Mouse (Mus musculus) kidney, postnatal 10 days (tissue): ENCODE data around the gene Vps25.

Experiments
- DNase-seq: peaks from one replicate; pipeline ENCODE4 v3.0.0; 2021; ENCODE audit warnings: mixed read lengths

Gene Vps25

DNA sequence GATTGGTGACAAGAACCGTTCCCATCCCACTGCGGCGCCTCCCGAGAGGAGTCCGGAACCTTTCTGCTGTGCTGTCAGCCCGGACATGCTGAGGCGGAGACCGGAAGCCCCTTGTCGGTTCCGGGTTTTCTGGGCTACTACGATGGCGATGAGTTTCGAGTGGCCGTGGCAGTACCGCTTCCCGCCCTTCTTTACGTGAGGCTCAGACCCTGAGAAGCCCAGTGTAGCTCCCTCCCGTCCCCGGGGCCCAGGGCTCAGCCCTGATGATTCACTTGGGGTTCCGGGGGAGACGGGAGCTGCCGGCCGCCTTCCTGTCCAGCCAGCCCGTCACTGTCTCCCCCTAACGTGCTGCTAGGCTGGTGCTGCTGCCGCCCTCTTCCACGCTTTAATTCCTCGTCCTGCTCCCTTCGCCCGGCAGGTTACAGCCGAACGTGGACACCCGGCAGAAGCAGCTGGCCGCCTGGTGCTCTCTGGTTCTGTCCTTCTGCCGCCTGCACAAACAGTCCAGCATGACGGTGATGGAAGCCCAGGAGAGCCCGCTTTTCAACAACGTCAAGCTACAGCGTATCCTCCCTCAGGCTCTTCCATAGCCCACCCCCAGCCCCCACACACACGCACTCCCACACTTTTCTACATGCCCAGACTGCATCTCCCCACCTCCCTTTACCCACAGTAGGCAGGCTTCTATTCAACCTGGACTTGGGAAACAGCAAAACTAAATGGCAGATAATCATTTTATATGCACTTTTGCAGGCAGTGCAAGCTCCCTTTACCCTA lies at the start of gene Vps25:
Gene Vps25, plus strand, starts transcription at position 95 of the 777 bp plus-strand sequence.
- peak; percentile 92 for DNase-seq

DNA sequence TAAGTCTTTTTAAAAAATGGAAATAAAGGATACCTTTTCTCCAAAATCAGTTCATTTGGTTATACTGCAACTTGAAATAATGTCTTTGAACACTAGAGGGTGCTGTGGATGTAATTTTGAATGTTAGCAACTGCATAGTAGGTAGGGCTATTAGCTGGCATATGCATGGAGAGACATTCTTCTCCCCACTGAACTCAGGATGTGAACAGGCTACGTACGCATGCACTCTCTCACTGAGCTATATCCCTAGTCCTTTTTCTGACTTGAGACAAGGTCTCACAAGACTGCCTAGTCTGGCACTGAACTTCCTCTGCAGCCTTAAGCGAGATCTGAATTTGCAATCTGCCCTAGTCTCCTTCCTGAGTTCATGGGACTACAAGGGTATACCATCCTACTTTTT lies 41.5 kb upstream of the Vps25 start:
- peak; percentile 27 for DNase-seq

DNA sequence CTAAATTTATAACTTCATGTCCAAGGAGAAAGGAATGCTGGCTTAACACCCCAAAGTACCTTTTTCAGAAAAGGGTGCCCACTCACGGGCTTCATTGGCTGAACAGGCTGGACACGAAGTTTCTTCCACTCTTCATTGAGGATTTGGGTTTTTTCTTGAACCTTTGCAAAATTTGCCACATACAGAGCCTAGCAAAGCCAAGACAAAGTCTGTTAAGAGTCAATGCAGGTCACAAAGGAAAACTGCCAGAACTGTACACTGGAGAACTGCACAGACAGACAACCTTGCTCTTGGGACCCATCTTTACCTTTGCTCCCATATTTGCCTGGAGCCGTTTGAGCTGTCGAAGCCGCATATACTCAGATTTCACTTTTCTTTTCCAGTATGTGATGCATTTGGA lies 36.6 kb upstream of the Vps25 start:
- no peak for DNase-seq

DNA sequence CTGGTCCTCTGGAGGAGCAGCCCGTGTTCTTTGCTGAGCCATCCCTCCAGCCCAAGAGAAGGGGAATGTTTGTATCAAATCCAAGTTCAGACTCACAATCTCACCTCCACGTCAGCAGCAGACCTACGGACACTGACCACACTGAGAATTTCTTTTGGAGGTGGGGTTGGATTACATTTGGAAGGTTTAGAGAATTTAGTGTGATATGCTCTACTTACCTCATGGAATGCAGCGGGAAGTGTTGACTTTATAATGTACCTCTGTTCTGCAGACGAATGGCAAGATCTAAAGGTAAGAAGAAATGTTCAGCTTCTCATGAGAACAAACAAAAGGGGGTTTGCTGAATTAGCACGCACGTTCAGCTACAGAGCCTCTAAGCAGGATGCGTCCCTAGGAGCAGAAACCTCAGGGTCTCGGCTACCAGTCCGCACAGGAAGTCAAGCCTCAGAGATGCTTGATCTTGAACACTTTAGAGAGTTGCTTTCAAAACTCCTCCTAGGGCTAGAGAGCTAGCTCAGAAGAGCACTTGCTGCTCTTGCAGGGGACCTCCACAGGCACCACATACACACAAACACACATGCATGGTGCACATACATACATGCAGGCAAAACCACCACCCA lies 35.0 kb upstream of the Vps25 start:
- no peak for DNase-seq

GRCm38 (mm10) chr11:101220853-101221252 lies 32.7 kb upstream of the Vps25 start:
- no peak for DNase-seq

GRCm38 (mm10) chr11:101221306-101221986 lies 32.1 kb upstream of the Vps25 start:
- DNase-seq, result peak; percentile 51

GRCm38 (mm10) chr11:101224337-101224736 lies 29.2 kb upstream of the Vps25 start:
- no peak for DNase-seq

DNA sequence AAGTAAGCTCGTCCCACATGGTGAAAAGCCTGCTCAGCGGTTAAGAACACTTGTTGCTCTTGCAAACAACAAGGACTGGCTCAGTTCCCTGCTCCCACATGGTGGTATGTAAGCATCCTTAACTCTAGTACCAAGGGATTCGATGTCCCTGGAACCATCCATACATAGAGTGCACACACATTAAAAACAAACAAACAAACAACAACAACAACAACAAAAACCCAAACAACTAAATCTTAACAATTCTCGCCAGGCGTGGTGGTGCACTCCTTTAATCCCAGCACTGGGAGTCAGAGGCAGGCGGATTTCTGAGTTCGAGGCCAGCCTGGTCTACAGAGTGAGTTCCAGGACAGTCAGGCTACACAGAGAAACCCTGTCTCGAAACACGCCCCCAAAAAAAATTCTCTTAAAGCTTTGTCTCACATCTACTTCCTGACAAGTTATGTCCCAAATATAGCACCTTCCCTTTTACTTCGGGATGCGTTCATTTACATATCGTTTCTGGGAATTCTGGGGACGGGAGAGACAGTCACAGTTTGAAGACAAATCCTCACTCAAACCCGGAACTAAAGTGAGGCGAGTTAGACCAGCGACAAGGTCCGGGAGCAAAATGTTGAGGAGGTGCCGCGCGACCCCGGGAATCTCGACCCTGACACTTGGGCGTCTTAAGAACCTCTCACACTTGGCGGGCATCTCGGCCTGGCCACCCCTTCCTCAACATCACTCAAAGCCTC lies 28.0 kb upstream of the Vps25 start:
- DNase-seq, result no peak

- DNase-seq, result peak; percentile 95
These were observed 27.3 kb upstream of the Vps25 start, which contains the start of gene Ezh1 for GRCm38 (mm10) chr11:101226065-101226701. Ezh1 (minus strand) TSS chr11:101226463.

- DNase-seq, result peak; percentile 61
These were observed 24.1 kb upstream of the Vps25 start for GRCm38 (mm10) chr11:101229361-101229900.

DNA sequence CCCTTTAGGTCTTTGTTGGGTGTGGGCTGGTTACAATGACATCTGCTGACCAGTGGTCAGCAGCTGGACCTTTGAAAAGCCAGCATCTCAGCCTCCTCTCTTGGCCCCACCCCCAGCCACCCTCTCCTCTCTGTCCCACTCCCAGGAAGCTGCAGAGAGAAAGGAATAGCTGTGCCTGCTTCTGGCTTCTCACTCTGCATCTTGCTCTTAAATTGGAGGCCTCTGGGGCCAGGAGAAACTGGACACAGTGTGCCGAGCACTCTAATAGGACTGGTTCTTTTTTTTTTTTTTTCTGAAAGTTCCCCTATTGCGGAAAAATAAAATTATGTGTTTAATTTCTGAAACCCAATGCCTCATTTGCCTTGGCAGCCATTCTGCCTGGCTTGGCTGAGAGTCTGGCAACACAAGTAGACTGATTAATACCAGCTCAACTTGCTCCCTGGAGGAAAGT lies 23.4 kb upstream of the Vps25 start:
- DNase-seq, result peak; percentile 56

DNA sequence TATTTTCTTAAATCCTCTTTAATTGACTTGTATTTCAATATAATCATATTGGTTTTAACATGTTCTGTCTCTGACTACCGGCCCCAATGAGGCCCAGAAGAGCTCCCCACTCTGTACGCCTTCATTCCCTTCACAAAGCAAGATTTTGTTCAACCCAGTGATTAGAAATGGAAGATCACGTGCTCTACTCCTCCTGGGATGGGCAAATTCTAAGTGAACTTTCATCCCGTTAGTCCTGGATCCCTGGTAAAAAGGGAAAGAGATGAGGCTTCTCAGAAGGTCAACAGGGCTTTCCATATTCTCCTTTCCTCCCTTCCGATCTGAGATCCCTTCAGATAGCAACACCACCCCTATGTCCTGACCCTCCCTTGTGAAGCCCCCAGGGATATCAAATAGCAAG lies 23.0 kb upstream of the Vps25 start:
- no peak for DNase-seq

DNA sequence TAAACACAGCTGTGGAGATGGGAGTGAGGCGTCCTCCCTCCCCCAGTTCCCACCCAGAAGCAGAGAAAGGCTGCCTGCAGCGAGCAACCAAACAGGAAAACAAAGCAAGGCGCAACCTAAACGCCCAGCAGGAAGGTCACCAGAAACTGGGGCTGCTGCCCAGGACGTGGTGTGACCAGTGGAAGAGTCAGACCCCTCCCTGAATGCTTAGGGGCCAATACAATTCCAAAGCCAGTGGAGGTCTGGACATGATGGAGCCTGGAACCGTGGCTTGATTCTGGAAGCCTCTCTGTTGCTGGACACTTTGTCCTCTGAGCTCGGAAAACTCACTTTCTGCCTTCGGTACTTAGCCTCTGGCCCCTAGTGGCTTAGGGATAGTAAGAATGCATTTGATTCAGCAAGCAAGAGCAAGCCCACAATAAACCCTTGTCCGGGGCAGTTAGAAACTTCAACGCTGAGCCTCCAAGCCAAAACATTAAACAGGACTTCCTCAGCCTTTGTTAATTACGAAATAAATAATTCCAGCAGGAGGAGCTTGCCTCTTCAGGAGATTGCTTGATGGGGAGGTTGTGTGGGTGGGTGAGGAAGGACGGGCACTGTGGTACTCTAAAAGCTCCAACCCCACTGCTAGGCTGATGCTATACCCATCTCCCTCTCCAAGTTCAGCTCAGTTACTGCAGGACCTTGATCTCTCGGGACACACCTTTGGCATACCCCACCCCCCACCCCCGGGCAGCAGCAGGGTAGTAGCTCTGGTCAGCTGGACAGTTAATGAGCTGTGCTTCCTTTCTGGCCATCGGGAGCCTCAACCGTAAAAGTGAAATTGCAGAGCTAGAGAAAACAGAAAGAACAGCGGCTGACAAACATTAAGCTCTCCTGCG lies 22.3 kb upstream of the Vps25 start:
- peak; percentile 79 for DNase-seq

DNA sequence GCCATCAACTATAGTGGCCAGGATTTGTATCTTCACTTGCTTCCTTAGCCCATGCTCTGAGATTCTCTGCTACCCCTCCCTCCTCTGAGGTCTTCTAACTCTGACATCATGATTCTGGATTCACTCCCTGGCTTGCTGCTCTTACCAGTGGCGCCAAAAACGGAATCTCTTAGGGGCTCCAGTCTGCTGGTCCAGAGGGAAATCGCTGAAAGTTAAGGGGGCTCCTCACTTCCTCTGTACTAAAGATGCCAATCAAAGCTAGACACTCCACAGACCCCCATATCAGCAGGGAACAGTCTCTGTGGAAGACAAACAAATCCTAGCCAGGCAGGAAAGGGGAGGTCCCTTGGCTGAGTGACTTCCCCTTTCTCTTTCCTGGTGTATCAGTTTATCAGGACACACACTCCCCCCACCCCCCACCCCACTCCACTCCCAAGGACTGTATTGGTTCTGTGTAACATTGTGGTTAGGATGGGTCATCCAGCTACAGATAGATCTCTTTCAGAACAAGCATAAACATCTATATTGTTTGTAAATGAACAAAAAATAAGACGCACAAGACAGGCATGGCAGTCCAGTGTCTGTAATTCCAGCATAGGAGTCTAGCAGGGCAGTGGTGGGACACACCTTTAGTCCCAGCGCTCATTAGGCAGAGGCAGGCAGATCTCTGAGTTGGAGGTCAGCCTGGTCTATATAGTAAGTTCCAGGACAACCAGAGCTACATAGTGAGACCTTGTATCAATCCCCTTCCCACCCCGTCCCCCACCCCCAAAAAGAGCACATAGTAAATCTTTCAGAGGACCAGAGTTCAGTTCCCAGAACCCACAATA lies 21.3 kb upstream of the Vps25 start:
- peak; percentile 61 for DNase-seq

DNA sequence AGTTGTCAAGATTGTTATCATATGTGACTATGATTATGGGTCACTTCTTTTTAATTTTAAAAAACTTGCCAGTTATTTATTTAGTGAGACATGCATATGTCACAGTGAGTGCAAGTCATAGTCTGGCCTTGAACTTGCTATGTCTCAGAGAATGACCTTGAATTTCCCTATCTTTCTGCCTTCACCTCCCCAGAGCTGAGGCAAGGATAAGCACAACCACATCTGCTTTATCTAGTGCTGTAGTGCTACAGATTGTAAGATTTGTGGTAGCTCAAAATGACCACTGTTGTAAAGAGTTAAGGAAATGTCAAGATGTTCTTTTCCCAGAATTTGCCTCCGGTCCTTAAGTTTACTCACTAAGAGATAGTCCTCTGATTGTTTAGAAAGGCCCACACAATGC lies 20.3 kb upstream of the Vps25 start:
- DNase-seq, result no peak

DNA sequence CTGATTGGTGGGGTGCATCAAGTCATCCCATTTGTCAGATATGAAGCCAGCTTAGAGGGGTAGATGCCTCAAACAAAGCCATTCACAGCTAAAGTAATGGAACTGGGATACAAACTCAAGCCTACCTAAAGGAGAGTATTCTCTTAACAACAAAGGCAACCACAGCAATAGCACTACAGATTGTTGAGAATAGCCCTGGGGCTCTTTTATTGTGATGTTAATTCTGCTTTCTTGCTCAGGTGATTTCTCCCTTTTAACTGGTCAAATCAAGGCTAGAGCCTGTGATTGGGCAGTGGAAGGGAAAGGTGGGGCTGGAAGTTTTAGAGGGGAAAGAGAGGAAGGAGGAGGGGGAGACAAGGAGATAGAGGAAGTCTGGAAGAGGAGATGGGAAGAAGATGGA lies 19.4 kb upstream of the Vps25 start:
- no peak for DNase-seq

DNA sequence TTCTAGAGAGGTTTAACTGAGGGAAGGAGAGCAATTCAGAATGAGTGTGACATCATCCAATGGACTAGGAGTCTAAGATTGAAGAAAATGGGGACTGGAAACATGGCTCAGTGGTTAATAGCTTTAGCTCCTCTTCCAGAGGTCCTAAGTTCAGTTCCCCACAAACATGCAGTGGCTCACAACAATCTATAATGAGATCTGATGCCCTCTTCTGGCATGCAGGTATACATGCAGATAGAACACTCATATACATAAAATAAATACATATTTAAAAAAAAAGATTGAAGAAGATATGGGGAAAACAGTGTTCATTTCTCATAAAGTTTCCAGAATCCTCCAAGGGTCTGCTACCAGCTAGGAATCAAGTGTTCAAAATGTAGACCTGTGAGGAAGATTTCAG lies 18.1 kb upstream of the Vps25 start:
- DNase-seq, result no peak

DNA sequence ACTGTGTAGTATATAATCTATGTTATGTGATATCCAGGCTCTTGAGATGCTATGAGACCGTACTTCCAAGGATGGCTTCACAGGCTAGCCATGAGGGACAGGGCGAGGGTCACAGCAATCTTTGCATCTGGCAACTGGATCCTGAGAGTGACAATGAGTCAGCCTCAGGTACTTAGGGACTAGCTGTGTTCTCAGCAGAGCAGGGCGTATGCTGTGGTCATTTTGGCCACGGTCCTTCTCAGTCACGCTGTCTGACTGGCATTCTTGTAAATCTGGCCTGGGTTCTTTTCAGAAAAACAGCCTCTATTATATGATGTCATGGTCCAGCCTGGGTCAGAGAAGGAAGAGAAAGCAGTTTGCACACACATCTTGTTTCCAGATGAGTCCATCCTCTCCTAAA lies 16.7 kb upstream of the Vps25 start:
- no peak for DNase-seq

DNA sequence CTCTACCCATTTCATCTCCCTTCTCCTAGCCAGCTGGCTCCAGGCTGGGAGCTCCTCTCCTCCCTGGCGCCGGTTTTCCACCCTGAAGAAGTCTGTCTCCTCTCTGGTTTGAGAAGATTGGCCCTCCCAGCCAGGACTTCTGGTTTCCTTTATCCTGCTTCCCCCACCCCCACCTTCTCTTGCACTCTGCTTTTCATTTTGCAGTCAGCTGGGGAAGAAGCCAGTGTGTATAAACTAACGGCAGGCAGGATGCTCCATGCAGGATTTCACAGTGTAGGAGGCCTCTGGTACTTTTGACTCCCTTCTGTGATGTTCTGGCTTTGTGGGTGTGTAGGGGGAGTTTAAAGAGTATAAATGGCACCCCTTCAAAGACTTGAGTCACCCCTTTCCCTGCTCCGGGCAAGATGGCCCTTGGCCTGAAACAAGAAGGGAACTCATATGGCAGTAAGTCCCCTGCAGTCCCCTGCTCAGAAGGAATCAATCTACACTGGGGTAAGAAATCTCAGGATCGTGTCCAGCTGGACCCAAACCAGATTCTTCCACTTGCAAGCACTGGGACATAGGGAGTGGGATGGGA lies 15.3 kb upstream of the Vps25 start:
- DNase-seq, result peak; percentile 54

GRCm38 (mm10) chr11:101245071-101245470 lies 8.4 kb upstream of the Vps25 start:
- DNase-seq, result peak; percentile 75
